Mouse (Mus musculus) liver, embryonic 16.5 days (tissue): ENCODE measurements at regions not wholly inside any gene's neighbourhood (a gene's known extent, or its start where the extent isn't known, plus 50 kb on each side); places are given as distances from the start of the nearest gene placed in this dataset.

Experiments used
- ATAC-seq: fragments of 200-750 bp; cut with Nextera tagmentation; 2 replicates; pipeline ENCODE4 v1.8.0; 2017; ENCODE audit warnings: low read depth, mild to moderate bottlenecking, moderate number of reproducible peaks, moderate library complexity
- H3K27ac ChIP-seq: fragments of 300-500 bp; sonication (generic); 2 replicates; pipeline ENCODE4 v1.5.1; 2014; ENCODE audit warnings: mild to moderate bottlenecking, low read length
- H3K27me3 ChIP-seq: fragments of 300-500 bp; sonication (generic); 2 replicates; pipeline ENCODE4 v1.6.1; 2014; ENCODE audit warnings: low read depth, low read length, mixed read lengths; ENCODE audit not compliant: control insufficient read depth, insufficient read depth
- H3K36me3 ChIP-seq: fragments of 300-500 bp; sonication (generic); 2 replicates; pipeline ENCODE4 v1.6.1; 2014; ENCODE audit warnings: mild to moderate bottlenecking; ENCODE audit not compliant: control insufficient read depth, insufficient read depth
- H3K4me1 ChIP-seq: fragments of 300-500 bp; sonication (generic); 2 replicates; pipeline ENCODE4 v1.6.1; 2014; ENCODE audit warnings: low read depth, low read length, mixed read lengths; ENCODE audit not compliant: control insufficient read depth
- H3K4me2 ChIP-seq: fragments of 300-500 bp; sonication (generic); 2 replicates; pipeline ENCODE4 v1.6.1; 2014; ENCODE audit warnings: low read depth, low read length, mixed read lengths
- H3K4me3 ChIP-seq: fragments of 300-500 bp; sonication (generic); 2 replicates; pipeline ENCODE4 v1.5.1; 2014; ENCODE audit warnings: low read depth, mild to moderate bottlenecking, low read length
- H3K9ac ChIP-seq: fragments of 300-500 bp; sonication (generic); 2 replicates; pipeline ENCODE4 v1.6.1; 2014; ENCODE audit warnings: low read depth, low read length
- H3K9me3 ChIP-seq: fragments of 300-500 bp; sonication (generic); replicated peaks from 2 replicates; pipeline ENCODE4 v1.6.1; 2016; ENCODE audit warnings: low read length; ENCODE audit not compliant: control insufficient read depth
- WGBS: fragments of 180-500 bp; shearing (Covaris S2); extraction: QIAGEN DNeasy Blood & Tissue Kit; methylation state at CpG from one replicate; pipeline ENCODE4 v1.1.7; 2014; ENCODE audit not compliant: insufficient replicate concordance; 5-methylcytosine and 5-hydroxymethylcytosine counted together

- no peaks in the 10 kb centered on the region for H3K4me1 ChIP-seq
- no peak for ATAC-seq
- H3K9me3 ChIP-seq = no peaks in the 10 kb centered on the region
- H3K4me3 ChIP-seq = no peak overlapping the region
- H3K9ac ChIP-seq = no peak overlapping the region
- H3K4me2 ChIP-seq = no peak overlapping the region
- H3K27me3 ChIP-seq = no peaks in the 10 kb centered on the region
- H3K27ac ChIP-seq = no peak overlapping the region
- WGBS = 44% methylated on average over 9 of the region's 9 CpGs
- no peaks in the 10 kb centered on the region for H3K36me3 ChIP-seq
Observed at GRCm38 (mm10) chr2:131436149-131436548, 55.1 kb upstream of the Smox start.

- Histone ChIP-seq H3K27ac (no peak overlapping the region), H3K9me3 (no peaks in the 10 kb centered on the region), H3K36me3 (no peaks in the 10 kb centered on the region), H3K4me1 (no peaks in the 10 kb centered on the region; the same call in 1 of the 2 replicates), H3K9ac (no peak overlapping the region), H3K4me2 (no peak overlapping the region), H3K4me3 (no peak overlapping the region), H3K27me3 (no peaks in the 10 kb centered on the region)
- WGBS = 66% methylated on average over 4 of the region's 4 CpGs
- no peak for ATAC-seq
Observed at GRCm38 (mm10) chr2:131430474-131430873, 60.8 kb upstream of the Smox start.

GRCm38 (mm10) chr2:131428089-131428488 lies 63.2 kb upstream of the Smox start:
- no peaks in the 10 kb centered on the region; the same call in 1 of the 2 replicates for H3K4me1 ChIP-seq
- H3K27me3 ChIP-seq = no peaks in the 10 kb centered on the region
- no peaks in the 10 kb centered on the region for H3K9me3 ChIP-seq
- no peak for ATAC-seq
- H3K27ac ChIP-seq = no peak overlapping the region
- no peak overlapping the region for H3K9ac ChIP-seq
- no peak overlapping the region for H3K4me3 ChIP-seq
- no peak overlapping the region for H3K4me2 ChIP-seq
- H3K36me3 ChIP-seq = no peaks in the 10 kb centered on the region
- 25% methylated on average over 4 of the region's 4 CpGs for WGBS

GRCm38 (mm10) chr2:131426941-131427340 lies 64.4 kb upstream of the Smox start:
- no peak overlapping the region for H3K4me3 ChIP-seq
- no peaks in the 10 kb centered on the region for H3K9me3 ChIP-seq
- no peaks in the 10 kb centered on the region for H3K36me3 ChIP-seq
- H3K9ac ChIP-seq = no peak overlapping the region
- no peak for ATAC-seq
- H3K27me3 ChIP-seq = no peaks in the 10 kb centered on the region
- no peak overlapping the region for H3K27ac ChIP-seq
- no peak overlapping the region for H3K4me2 ChIP-seq
- H3K4me1 ChIP-seq = peaks cover 2% of the 10 kb centered on the region; the same call in 1 of the 2 replicates

- no peak overlapping the region for H3K27ac ChIP-seq
- ATAC-seq = no peak
- no peaks in the 10 kb centered on the region for H3K27me3 ChIP-seq
- H3K9ac ChIP-seq = no peak overlapping the region
- 64% methylated on average over 11 of the region's 11 CpGs for WGBS
- no peaks in the 10 kb centered on the region for H3K9me3 ChIP-seq
- no peak overlapping the region for H3K4me3 ChIP-seq
- H3K4me1 ChIP-seq = peaks cover 2% of the 10 kb centered on the region; the same call in 1 of the 2 replicates
- H3K4me2 ChIP-seq = no peak overlapping the region
- H3K36me3 ChIP-seq = no peaks in the 10 kb centered on the region
Observed at GRCm38 (mm10) chr2:131423616-131424320, 67.5 kb upstream of the Smox start.

GRCm38 (mm10) chr2:131422907-131423445 lies 68.3 kb upstream of the Smox start:
- no peaks in the 10 kb centered on the region for H3K27me3 ChIP-seq
- H3K4me1 ChIP-seq = peaks cover 2% of the 10 kb centered on the region; the same call in 1 of the 2 replicates
- no peaks in the 10 kb centered on the region for H3K9me3 ChIP-seq
- H3K9ac ChIP-seq = peak overlapping the region; percentile 28
- no peaks in the 10 kb centered on the region for H3K36me3 ChIP-seq
- ATAC-seq = peak; percentile 64; the same call in 1 of the 2 replicates
- H3K27ac ChIP-seq = no peak overlapping the region
- peak overlapping the region; percentile 66 for H3K4me2 ChIP-seq
- under 1% methylated on average over 13 of the region's 13 CpGs for WGBS
- H3K4me3 ChIP-seq = peak overlapping the region; percentile 53

- Histone ChIP-seq H3K9me3 (no peaks in the 10 kb centered on the region), H3K9ac (no peak overlapping the region), H3K4me1 (peaks cover 2% of the 10 kb centered on the region; the same call in 1 of the 2 replicates), H3K36me3 (no peaks in the 10 kb centered on the region), H3K4me3 (no peak overlapping the region), H3K27ac (no peak overlapping the region), H3K4me2 (no peak overlapping the region), H3K27me3 (no peaks in the 10 kb centered on the region)
- ATAC-seq = no peak
- WGBS = 52% methylated on average over 7 of the region's 7 CpGs
Observed at GRCm38 (mm10) chr2:131418130-131418529, 65.4 kb upstream of the Rnf24 start.

- Histone ChIP-seq H3K27ac (no peak overlapping the region), H3K9me3 (no peaks in the 10 kb centered on the region), H3K4me3 (no peak overlapping the region), H3K4me2 (no peak overlapping the region), H3K4me1 (no peaks in the 10 kb centered on the region), H3K9ac (no peak overlapping the region), H3K36me3 (no peaks in the 10 kb centered on the region), H3K27me3 (no peaks in the 10 kb centered on the region)
- 64% methylated on average over 2 of the region's 2 CpGs for WGBS
- ATAC-seq = no peak
Observed at GRCm38 (mm10) chr2:131417472-131417871, 64.8 kb upstream of the Rnf24 start.

GRCm38 (mm10) chr2:131416482-131416881 lies 63.8 kb upstream of the Rnf24 start:
- whole genome bisulfite sequencing = 26% methylated on average over 6 of the region's 6 CpGs
- Histone ChIP-seq H3K4me1 (no peaks in the 10 kb centered on the region), H3K36me3 (no peaks in the 10 kb centered on the region), H3K27ac (no peak overlapping the region), H3K9me3 (no peaks in the 10 kb centered on the region), H3K9ac (no peak overlapping the region), H3K4me2 (no peak overlapping the region), H3K4me3 (no peak overlapping the region), H3K27me3 (no peaks in the 10 kb centered on the region)
- 0 out of 2 replicates have a peak, but pooled peaks have one; percentile 13 for ATAC-seq
